ENCODE assay signal across 20 mouse cellular contexts in genomic region chr9:122372991-122373390, GRCm38 (mm10). TPM values are rescaled to one million over a fixed set of nuclear protein-coding genes. Genes with fewer than 3 reads are reported as not detected.
DNase-seq lines count a peak whose midpoint lies in the region; ATAC-seq lines count a peak whose summit lies in the region.
"Had no signal": no experiment of that assay in that cellular context is flagged by ENCODE, and none has a peak within 500 bp of the region (broad histone marks: within the 10 kb centered on the region; RNA-seq: fewer than 3 reads in every experiment).

No protein-coding gene starts in this region.

- peak overlapping the region; percentile 58; the same call in 1 of the 2 replicates for H3K27ac ChIP-seq in liver, embryonic 12.5 days
- H3K27ac ChIP-seq in liver, embryonic 16.5 days (ENCODE audit: low read length): 0 out of 2 replicates have a peak overlapping the region, but pooled peaks have one; percentile 21
- H3K27ac ChIP-seq: forebrain, embryonic 13.5 days; hindbrain, embryonic 15.5 days had no signal

- H3K4me3 ChIP-seq in liver, embryonic 12.5 days: no peak overlapping the region
- no peak overlapping the region for H3K4me3 ChIP-seq in liver, embryonic 16.5 days (ENCODE audit: low read depth, low read length)
- H3K4me3 ChIP-seq: forebrain, embryonic 13.5 days; hindbrain, embryonic 15.5 days had no signal

- peaks cover 31% of the 10 kb centered on the region for H3K4me1 ChIP-seq in liver, embryonic 12.5 days
- peaks cover 25% of the 10 kb centered on the region for H3K4me1 ChIP-seq in liver, embryonic 16.5 days (ENCODE audit: control insufficient read depth, low read depth, low read length)
- H3K4me1 ChIP-seq: forebrain, embryonic 13.5 days; hindbrain, embryonic 15.5 days had no signal

- peak; percentile 80 for ATAC-seq in liver, embryonic 12.5 days
- ATAC-seq in erythroid progenitor cell, adult 5-6 weeks (replicated peaks; ENCODE audit: low FRiP score, poor library complexity, severe bottlenecking): peak; percentile 76
- ATAC-seq in liver, embryonic 16.5 days (ENCODE audit: low read depth): peak; percentile 75
- ATAC-seq: activated CD4-positive, CD25-positive, alpha-beta regulatory T cell, adult 4 months; forebrain, embryonic 13.5 days; forebrain, postnatal 0 days; Patski had no signal

- DNase-seq in heart, adult 11 months: peak; percentile 69
- DNase-seq in heart, adult 9 months (ENCODE audit: low spot score in 2 of 2): no peak
- DNase-seq in liver: no peak
- DNase-seq in embryo, embryonic 10 days (ENCODE audit: low spot score): no peak
- no peak for DNase-seq in retina, embryonic 14.5 days (ENCODE audit: low spot score)
- DNase-seq: adrenal gland, postnatal 14 days; B cell, adult 2 months; cerebellum, adult 11-12 months; cerebellum, adult 9-10 months; cerebellum, postnatal 25 days; forebrain, postnatal 0 days; gastrocnemius, postnatal 14 days; heart, postnatal 10 days had no signal

- H3K27me3 ChIP-seq in liver, embryonic 12.5 days (replicated peaks): no peaks in the 10 kb centered on the region
- H3K27me3 ChIP-seq in liver, embryonic 16.5 days (ENCODE audit: control insufficient read depth, insufficient read depth, low read depth, low read length): no peaks in the 10 kb centered on the region
- H3K27me3 ChIP-seq: forebrain, embryonic 13.5 days; hindbrain, embryonic 15.5 days; Patski had no signal

- 52% methylated on average over 1 of the region's 1 CpGs for WGBS in liver, embryonic 12.5 days (ENCODE audit: insufficient replicate concordance)
- WGBS in liver, embryonic 16.5 days (ENCODE audit: insufficient replicate concordance): 66% methylated on average over 1 of the region's 1 CpGs

- peak overlapping the region; percentile 30 for H3K4me2 ChIP-seq in liver, embryonic 12.5 days
- no peak overlapping the region for H3K4me2 ChIP-seq in liver, embryonic 16.5 days (ENCODE audit: low read depth, low read length)
- H3K4me2 ChIP-seq: forebrain, embryonic 13.5 days; hindbrain, embryonic 15.5 days had no signal

- peaks cover 14% of the 10 kb centered on the region for H3K36me3 ChIP-seq in liver, embryonic 12.5 days
- H3K36me3 ChIP-seq in liver, embryonic 16.5 days (ENCODE audit: control insufficient read depth, insufficient read depth): peaks cover 3% of the 10 kb centered on the region; the same call in 1 of the 2 replicates
- H3K36me3 ChIP-seq: hindbrain, embryonic 15.5 days had no signal

- H3K9me3 ChIP-seq in liver, embryonic 12.5 days (replicated peaks): no peaks in the 10 kb centered on the region
- H3K9me3 ChIP-seq in liver, embryonic 16.5 days (replicated peaks; ENCODE audit: control insufficient read depth, low read length): no peaks in the 10 kb centered on the region
- H3K9me3 ChIP-seq: forebrain, embryonic 13.5 days; hindbrain, embryonic 15.5 days had no signal

- no peak overlapping the region; the same call in 1 of the 2 replicates for H3K9ac ChIP-seq in liver, embryonic 12.5 days
- no peak overlapping the region for H3K9ac ChIP-seq in liver, embryonic 16.5 days (ENCODE audit: low read depth, low read length)
- H3K9ac ChIP-seq: forebrain, embryonic 13.5 days; forebrain, postnatal 0 days; hindbrain, embryonic 15.5 days had no signal

RNA-seq across cellular contexts. Expression of gene Abhd5, which starts 21.6 kb away (rescaled TPM):
- 21.1 and 21.2 TPM in 2 replicates for polyA plus RNA-seq in liver, embryonic 12.5 days (2016; fragmentation: Nextera tagmentation; extraction: Ambion mirVana)
- total RNA-seq in erythroid progenitor cell, adult 5-6 weeks (2015; ENCODE audit: low replicate concordance): 49.9 and 50.5 TPM in 2 replicates
- total RNA-seq in erythroid progenitor cell, adult 5-6 weeks (2017; ENCODE audit: low replicate concordance): 48.6 and 49.9 TPM in 2 replicates
- polyA plus RNA-seq in liver, embryonic 16.5 days (2015; fragmentation: Nextera tagmentation; extraction: Ambion mirVana): 22.7 and 23.9 TPM in 2 replicates
